In the genomic region with DNA sequence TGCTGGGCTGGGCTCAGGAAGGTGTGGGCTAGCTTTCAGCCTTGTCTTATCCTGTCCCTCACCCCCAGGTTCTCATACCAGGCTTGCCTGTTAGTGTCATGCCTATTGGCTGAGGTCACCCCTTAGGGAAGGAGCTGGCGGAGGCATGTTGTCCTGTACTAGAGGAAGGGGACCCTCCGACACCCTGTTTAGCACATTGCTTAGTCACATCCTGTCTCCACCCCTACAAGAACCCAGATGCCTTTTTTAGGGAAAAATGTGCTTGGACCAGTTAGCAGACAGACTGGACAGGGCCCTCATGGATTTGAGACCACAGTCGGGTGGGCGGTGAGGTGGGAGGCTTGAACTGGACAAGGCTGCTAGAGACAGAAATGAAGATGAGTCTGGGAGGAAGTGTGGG, we compare ENCODE assay signal across 11 mouse cellular contexts. TPM values are rescaled to one million over a fixed set of nuclear protein-coding genes. Genes with fewer than 3 reads are reported as not detected.
A peak's percentile ranks its signal among the peaks of the same experiment; 100 is the strongest.
DNase-seq lines count a peak whose midpoint lies in the region; ATAC-seq and TF ChIP-seq lines count a peak whose summit lies in the region.
"Had no signal": no experiment of that assay in that cellular context is flagged by ENCODE, and none has a peak within 500 bp of the region (broad histone marks: within the 10 kb centered on the region; RNA-seq: fewer than 3 reads in every experiment).

No protein-coding gene starts in this region.

- H3K9me3 ChIP-seq in intestine, embryonic 16.5 days (ENCODE audit: control insufficient read depth, low read length), result no peaks in the 10 kb centered on the region
- H3K9me3 ChIP-seq in intestine, embryonic 15.5 days, result no peaks in the 10 kb centered on the region
- H3K9me3 ChIP-seq in hindbrain, embryonic 11.5 days (ENCODE audit: control insufficient read depth, low read length), result no peaks in the 10 kb centered on the region
- H3K9me3 ChIP-seq in hindbrain, embryonic 16.5 days (ENCODE audit: control insufficient read depth, low read length), result no peaks in the 10 kb centered on the region

- no peaks in the 10 kb centered on the region for H3K27me3 ChIP-seq in intestine, embryonic 16.5 days (replicated peaks; ENCODE audit: control insufficient read depth, insufficient read depth, low read length)
- H3K27me3 ChIP-seq in intestine, embryonic 15.5 days (replicated peaks), result no peaks in the 10 kb centered on the region
- H3K27me3 ChIP-seq in kidney, adult 2 months (replicated peaks; ENCODE audit: control insufficient read depth, insufficient read depth, low read length), result no peaks in the 10 kb centered on the region
- no peaks in the 10 kb centered on the region for H3K27me3 ChIP-seq in hindbrain, embryonic 11.5 days (ENCODE audit: control insufficient read depth, insufficient read depth, low read length)
- no peaks in the 10 kb centered on the region for H3K27me3 ChIP-seq in hindbrain, embryonic 16.5 days (replicated peaks; ENCODE audit: control insufficient read depth, insufficient read depth, low read length)

- H3K4me2 ChIP-seq in intestine, embryonic 16.5 days (ENCODE audit: low read depth, low read length), result no peak overlapping the region
- H3K4me2 ChIP-seq in intestine, embryonic 15.5 days (replicated peaks), result no peak overlapping the region
- H3K4me2 ChIP-seq in hindbrain, embryonic 11.5 days (replicated peaks; ENCODE audit: low read depth, low read length), result no peak overlapping the region
- H3K4me2 ChIP-seq in hindbrain, embryonic 16.5 days (ENCODE audit: low read length), result no peak overlapping the region

- no peak overlapping the region for H3K9ac ChIP-seq in intestine, embryonic 16.5 days (ENCODE audit: low read depth, low read length)
- no peak overlapping the region for H3K9ac ChIP-seq in intestine, embryonic 15.5 days
- H3K9ac ChIP-seq in hindbrain, embryonic 11.5 days (ENCODE audit: low read depth, low read length), result no peak overlapping the region
- no peak overlapping the region for H3K9ac ChIP-seq in hindbrain, embryonic 16.5 days (ENCODE audit: low read depth, low read length)

- H3K36me3 ChIP-seq in intestine, embryonic 16.5 days (ENCODE audit: control insufficient read depth, insufficient read depth, low read length), result peaks cover 28% of the 10 kb centered on the region
- peaks cover 46% of the 10 kb centered on the region for H3K36me3 ChIP-seq in intestine, embryonic 15.5 days
- H3K36me3 ChIP-seq in kidney, adult 2 months (ENCODE audit: control insufficient read depth, insufficient read depth, low read length), result peaks cover 2% of the 10 kb centered on the region; the same call in 1 of the 2 replicates
- H3K36me3 ChIP-seq in hindbrain, embryonic 11.5 days (ENCODE audit: control insufficient read depth, insufficient read depth, low read length), result peaks cover 16% of the 10 kb centered on the region; the same call in 1 of the 2 replicates
- H3K36me3 ChIP-seq in hindbrain, embryonic 16.5 days (ENCODE audit: control insufficient read depth, insufficient read depth, low read length), result peaks cover 40% of the 10 kb centered on the region

- no peak overlapping the region for H3K27ac ChIP-seq in intestine, embryonic 16.5 days (ENCODE audit: low read length)
- no peak overlapping the region for H3K27ac ChIP-seq in intestine, embryonic 15.5 days
- peak overlapping the region; percentile 58 for H3K27ac ChIP-seq in kidney, adult 2 months (ENCODE audit: insufficient read depth, low read depth, low read length)
- H3K27ac ChIP-seq in hindbrain, embryonic 11.5 days (ENCODE audit: low read depth, low read length), result no peak overlapping the region
- no peak overlapping the region for H3K27ac ChIP-seq in hindbrain, embryonic 16.5 days (ENCODE audit: low read depth, low read length)

- no peak for TF ChIP-seq POLR2A in kidney, adult 2 months (IDR thresholded peaks at IDR 0.05; ENCODE audit: low read depth, low read length)

- WGBS in intestine, embryonic 16.5 days, result 68% methylated on average over 4 of the region's 4 CpGs
- 74% methylated on average over 4 of the region's 4 CpGs for WGBS in intestine, embryonic 15.5 days
- 41% methylated on average over 4 of the region's 4 CpGs for WGBS in kidney, adult 2 months
- 94% methylated on average over 4 of the region's 4 CpGs for WGBS in hindbrain, embryonic 11.5 days
- WGBS in hindbrain, embryonic 16.5 days, result 92% methylated on average over 4 of the region's 4 CpGs

- H3K4me3 ChIP-seq in intestine, embryonic 16.5 days (ENCODE audit: low read length), result no peak overlapping the region
- H3K4me3 ChIP-seq in intestine, embryonic 15.5 days (replicated peaks), result no peak overlapping the region
- H3K4me3 ChIP-seq in kidney, adult 2 months (ENCODE audit: insufficient read depth, low read depth, low read length), result no peak overlapping the region
- H3K4me3 ChIP-seq in hindbrain, embryonic 11.5 days (ENCODE audit: low read depth, low read length), result no peak overlapping the region
- no peak overlapping the region for H3K4me3 ChIP-seq in hindbrain, embryonic 16.5 days (ENCODE audit: low read length)

- TF ChIP-seq CTCF in kidney, adult 2 months (conservative IDR thresholded peaks at IDR 0.05; ENCODE audit: insufficient read depth, insufficient read length, low read depth, low read length), result no peak

- peak; percentile 35; the same call in 1 of the 2 replicates for ATAC-seq in intestine, embryonic 16.5 days
- ATAC-seq in intestine, embryonic 15.5 days, result no peak
- no peak for ATAC-seq in hindbrain, embryonic 11.5 days (ENCODE audit: low FRiP score)
- no peak for ATAC-seq in hindbrain, embryonic 16.5 days

- peaks cover 3% of the 10 kb centered on the region; the same call in 1 of the 2 replicates for H3K4me1 ChIP-seq in intestine, embryonic 16.5 days (ENCODE audit: control insufficient read depth, insufficient read depth, low read length)
- H3K4me1 ChIP-seq in intestine, embryonic 15.5 days (replicated peaks), result peaks cover 5% of the 10 kb centered on the region; the same call in 1 of the 2 replicates
- peaks cover 24% of the 10 kb centered on the region for H3K4me1 ChIP-seq in kidney, adult 2 months (ENCODE audit: control insufficient read depth, insufficient read depth, low read length)
- H3K4me1 ChIP-seq in hindbrain, embryonic 11.5 days (replicated peaks; ENCODE audit: control insufficient read depth, insufficient read depth, low read length), result no peaks in the 10 kb centered on the region
- peaks cover 12% of the 10 kb centered on the region for H3K4me1 ChIP-seq in hindbrain, embryonic 16.5 days (ENCODE audit: control insufficient read depth, insufficient read depth, low read depth, low read length)

- peak; percentile 79 for DNase-seq in gastrocnemius, postnatal 25 days
- peak; percentile 86 for DNase-seq in kidney, adult 2 months
- peak; percentile 42 to 52 for DNase-seq in lung, postnatal 4 days
- no peak for DNase-seq in hindbrain, embryonic 11.5 days (ENCODE audit: low spot score)
- DNase-seq in ovary, postnatal 14 days (ENCODE audit: low spot score), result no peak
- DNase-seq: cerebellum, postnatal 14 days; right cerebral cortex, postnatal 14 days had no signal

RNA-seq across cellular contexts. Expression of gene Phyhd1, which starts 7.4 kb away (rescaled TPM):
- polyA plus RNA-seq in intestine, embryonic 16.5 days (2015; fragmentation: Nextera tagmentation; extraction: Ambion mirVana), result 10.5 and 10.8 TPM in 2 replicates
- polyA plus RNA-seq in intestine, embryonic 15.5 days (2015; fragmentation: Nextera tagmentation; extraction: Ambion mirVana), result 9.8 and 11.5 TPM in 2 replicates
- total RNA-seq in gastrocnemius, postnatal 25 days (2021), result 10 to 100 TPM in 1 of 2 experiments, 1 to 10 TPM in 1; 8.4 to 19.5 TPM
- polyA plus RNA-seq in kidney, adult 2 months (2012; rRNA removed), result 117 and 130 TPM in 2 replicates
- 4.2 and 5.6 TPM in 2 replicates for polyA plus RNA-seq in hindbrain, embryonic 11.5 days (2014; fragmentation: Nextera tagmentation; extraction: Ambion mirVana)
- polyA plus RNA-seq in hindbrain, embryonic 16.5 days (2015; fragmentation: Nextera tagmentation; extraction: Ambion mirVana), result 5.9 and 7.0 TPM in 2 replicates

RNA-seq across cellular contexts. Expression of gene Gm28035, which starts 18.2 kb away (rescaled TPM):
- polyA plus RNA-seq in intestine, embryonic 16.5 days (2015; fragmentation: Nextera tagmentation; extraction: Ambion mirVana), result 0.11 and 0.24 TPM in 2 replicates
- 0.21 and 0.29 TPM in 2 replicates for polyA plus RNA-seq in intestine, embryonic 15.5 days (2015; fragmentation: Nextera tagmentation; extraction: Ambion mirVana)
- total RNA-seq in gastrocnemius, postnatal 25 days (2021), result 1 to 10 TPM in 1 of 2 experiments, under 1 TPM in 1; 0.64 to 1.2 TPM
- polyA plus RNA-seq in kidney, adult 2 months (2012; rRNA removed), result 6.4 and 12.7 TPM in 2 replicates
- 0.06 and 0.07 TPM in 2 replicates for polyA plus RNA-seq in hindbrain, embryonic 11.5 days (2014; fragmentation: Nextera tagmentation; extraction: Ambion mirVana)
- 0.15 and 0.16 TPM in 2 replicates for polyA plus RNA-seq in hindbrain, embryonic 16.5 days (2015; fragmentation: Nextera tagmentation; extraction: Ambion mirVana)

RNA-seq across cellular contexts. Expression of gene Lrrc8a, which starts 21.1 kb away (rescaled TPM):
- polyA plus RNA-seq in intestine, embryonic 16.5 days (2015; fragmentation: Nextera tagmentation; extraction: Ambion mirVana), result 37.4 and 40.1 TPM in 2 replicates
- 37.0 and 37.7 TPM in 2 replicates for polyA plus RNA-seq in intestine, embryonic 15.5 days (2015; fragmentation: Nextera tagmentation; extraction: Ambion mirVana)
- total RNA-seq in gastrocnemius, postnatal 25 days (2021), result 10 to 100 TPM; 16.2 to 17.1 TPM
- 42.0 and 45.4 TPM in 2 replicates for polyA plus RNA-seq in kidney, adult 2 months (2012; rRNA removed)
- polyA plus RNA-seq in hindbrain, embryonic 11.5 days (2014; fragmentation: Nextera tagmentation; extraction: Ambion mirVana), result 47.6 and 55.9 TPM in 2 replicates
- 53.6 and 56.9 TPM in 2 replicates for polyA plus RNA-seq in hindbrain, embryonic 16.5 days (2015; fragmentation: Nextera tagmentation; extraction: Ambion mirVana)

RNA-seq across cellular contexts. Expression of gene Gm28038, which starts 22.2 kb away (rescaled TPM):
- not detected in 2 replicates for polyA plus RNA-seq in intestine, embryonic 16.5 days (2015; fragmentation: Nextera tagmentation; extraction: Ambion mirVana)
- polyA plus RNA-seq in intestine, embryonic 15.5 days (2015; fragmentation: Nextera tagmentation; extraction: Ambion mirVana), result not detected in 2 replicates
- total RNA-seq in gastrocnemius, postnatal 25 days (2021), result not detected
- not detected in 2 replicates for polyA plus RNA-seq in kidney, adult 2 months (2012; rRNA removed)
- not detected in 2 replicates for polyA plus RNA-seq in hindbrain, embryonic 11.5 days (2014; fragmentation: Nextera tagmentation; extraction: Ambion mirVana)
- not detected in 2 replicates for polyA plus RNA-seq in hindbrain, embryonic 16.5 days (2015; fragmentation: Nextera tagmentation; extraction: Ambion mirVana)
- total RNA-seq: left cerebral cortex, adult 8-10 months had no signal

RNA-seq across cellular contexts. Expression of gene Dolk, which starts 27.5 kb away (rescaled TPM):
- 38.3 and 41.2 TPM in 2 replicates for polyA plus RNA-seq in intestine, embryonic 16.5 days (2015; fragmentation: Nextera tagmentation; extraction: Ambion mirVana)
- 28.8 and 34.4 TPM in 2 replicates for polyA plus RNA-seq in intestine, embryonic 15.5 days (2015; fragmentation: Nextera tagmentation; extraction: Ambion mirVana)
- 10 to 100 TPM; 18.2 to 20.0 TPM for total RNA-seq in gastrocnemius, postnatal 25 days (2021)
- polyA plus RNA-seq in kidney, adult 2 months (2012; rRNA removed), result 29.6 and 32.4 TPM in 2 replicates
- 24.0 and 24.1 TPM in 2 replicates for polyA plus RNA-seq in hindbrain, embryonic 11.5 days (2014; fragmentation: Nextera tagmentation; extraction: Ambion mirVana)
- polyA plus RNA-seq in hindbrain, embryonic 16.5 days (2015; fragmentation: Nextera tagmentation; extraction: Ambion mirVana), result 44.9 and 45.8 TPM in 2 replicates

Comparison
In these comparisons a context has a peak if more than half of its experiments do, and no peak if none do; other contexts are left out.
1. DNase-seq: peak in gastrocnemius, postnatal 25 days (single experiment), kidney, adult 2 months (single experiment) and lung, postnatal 4 days (2 of 2); none in hindbrain, embryonic 11.5 days (single experiment) and ovary, postnatal 14 days (single experiment).